Mouse (Mus musculus) heart, embryonic 14.5 days (tissue): ENCODE measurements around the gene Celf2. TPM values are rescaled to one million over a fixed set of nuclear protein-coding genes. Genes with fewer than 3 reads are reported as not detected.

ENCODE experiments used
- ATAC-seq: fragments of 200-750 bp; cut with Nextera tagmentation; 2 replicates; pipeline ENCODE4 v1.8.0; 2017; ENCODE audit warnings: low read depth, moderate TSS enrichment; ENCODE audit not compliant: insufficient number of reproducible peaks, insufficient read depth, low FRiP score
- H3K27ac ChIP-seq, 2 experiments: fragments of 200-500 bp in 1 of 2; fragments of 300-500 bp in 1 of 2; sonication (generic) in 1 of 2; replicated peaks in 1 of 2; 2 replicates each; pipeline ENCODE4 v1.5.1; 2012 to 2014; ENCODE audit warnings: low read depth in 2 of 2, low read length in 2 of 2, control low read depth in 1 of 2, mild to moderate bottlenecking in 1 of 2, mixed read lengths in 1 of 2; ENCODE audit not compliant: control insufficient read depth in 1 of 2, insufficient read depth in 1 of 2
- H3K27me3 ChIP-seq: fragments of 300-500 bp; sonication (generic); 2 replicates; pipeline ENCODE4 v1.6.1; 2014; ENCODE audit warnings: mild to moderate bottlenecking, low read length, control low read depth; ENCODE audit not compliant: control insufficient read depth, insufficient read depth
- H3K36me3 ChIP-seq: fragments of 300-500 bp; sonication (generic); 2 replicates; pipeline ENCODE4 v1.6.1; 2014; ENCODE audit warnings: mild to moderate bottlenecking, control low read depth, low read length, mixed read lengths; ENCODE audit not compliant: control insufficient read depth, insufficient read depth
- H3K4me1 ChIP-seq, 2 experiments: fragments of 200-500 bp in 1 of 2; fragments of 300-500 bp in 1 of 2; sonication (generic) in 1 of 2; 2 replicates each; pipeline ENCODE4 v1.6.1; 2012 to 2014; ENCODE audit warnings: low read length in 2 of 2, control low read depth in 1 of 2, mixed read lengths in 1 of 2; ENCODE audit not compliant: control insufficient read depth in 2 of 2, insufficient read depth in 2 of 2
- H3K4me2 ChIP-seq: fragments of 300-500 bp; sonication (generic); 2 replicates; pipeline ENCODE4 v1.6.1; 2014; ENCODE audit warnings: mild to moderate bottlenecking, low read length
- H3K4me3 ChIP-seq, 2 experiments: fragments of 200-500 bp in 1 of 2; fragments of 300-500 bp in 1 of 2; sonication (generic) in 1 of 2; 2 replicates each; pipeline ENCODE4 v1.5.1; 2012 to 2014; ENCODE audit warnings: low read length in 2 of 2, mild to moderate bottlenecking in 2 of 2, control low read depth in 1 of 2, low read depth in 1 of 2, moderate library complexity in 1 of 2; ENCODE audit not compliant: control insufficient read depth in 1 of 2, insufficient read depth in 1 of 2
- H3K9ac ChIP-seq: fragments of 300-500 bp; sonication (generic); 2 replicates; pipeline ENCODE4 v1.6.1; 2014; ENCODE audit warnings: mild to moderate bottlenecking, low read length
- H3K9me3 ChIP-seq: fragments of 300-500 bp; sonication (generic); 2 replicates; pipeline ENCODE4 v1.6.1; 2016; ENCODE audit warnings: low read length, control low read depth; ENCODE audit not compliant: control insufficient read depth
- WGBS: fragments of 180-500 bp; shearing (Covaris S2); extraction: QIAGEN DNeasy Blood & Tissue Kit; methylation state at CpG from one replicate; pipeline ENCODE4 v1.1.7; 2014; 5-methylcytosine and 5-hydroxymethylcytosine counted together
- polyA plus RNA-seq: library from polyadenylated mRNA; unstranded; fragments of >200 nt; fragmentation: Nextera tagmentation; extraction: Ambion mirVana; gene quantifications from 2 replicates; pipeline ENCODE4 v1.2.1, GENCODE M21; 2014

Gene Celf2
- polyA plus RNA-seq, 1 experiment from 2014 or later, result 66.5 TPM

DNA sequence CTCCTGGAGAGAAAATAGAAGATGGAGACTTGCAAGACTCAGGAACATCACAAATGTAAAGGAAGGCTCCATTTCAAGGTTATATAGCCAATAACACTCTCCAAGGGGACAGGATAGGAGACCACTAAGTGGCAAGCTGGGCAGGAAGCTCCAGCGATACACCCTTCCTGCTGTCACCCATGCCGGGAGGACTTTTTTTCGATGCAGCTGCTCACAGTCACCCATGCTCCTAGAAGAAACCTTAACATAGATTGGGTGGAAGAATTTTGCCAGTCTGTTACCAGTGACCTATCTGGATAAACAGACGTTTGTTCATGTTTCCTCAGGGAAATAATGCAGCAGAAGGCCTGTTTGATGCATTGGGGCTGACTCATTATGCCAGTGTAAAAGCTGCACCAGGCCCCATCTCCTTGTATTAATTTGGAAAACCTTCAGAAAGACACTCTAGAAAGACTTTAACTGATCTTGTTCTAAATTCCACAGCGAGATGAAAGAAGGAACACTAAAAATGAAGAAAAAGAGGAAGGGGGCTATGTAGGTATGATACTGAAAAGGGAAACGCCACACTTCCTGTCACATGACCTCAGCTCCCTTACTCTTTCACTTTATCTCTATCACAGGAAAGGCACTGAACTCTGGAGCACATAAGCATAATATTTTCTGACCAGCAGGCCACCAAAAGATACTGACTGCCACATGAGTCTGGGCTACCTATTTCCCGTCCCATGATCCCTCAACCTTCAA, 798.5 kb downstream of the Celf2 start:
- Histone ChIP-seq H3K27ac (peak overlapping the region in 1 of 2 experiments; percentile 15; a peak in 2 of 4 replicates), H3K4me2 (no peak overlapping the region), H3K36me3 (peaks cover 3% of the 10 kb centered on the region; the same call in 1 of the 2 replicates), H3K9me3 (no peaks in the 10 kb centered on the region), H3K4me1 (peaks cover 7 to 15% of the 10 kb centered on the region in 2 experiments; a peak in 3 of 4 replicates), H3K9ac (no peak overlapping the region), H3K27me3 (no peaks in the 10 kb centered on the region), H3K4me3 (no peak overlapping the region)
- WGBS, result 60% methylated on average over 7 of the region's 7 CpGs
- ATAC-seq, result no peak

DNA sequence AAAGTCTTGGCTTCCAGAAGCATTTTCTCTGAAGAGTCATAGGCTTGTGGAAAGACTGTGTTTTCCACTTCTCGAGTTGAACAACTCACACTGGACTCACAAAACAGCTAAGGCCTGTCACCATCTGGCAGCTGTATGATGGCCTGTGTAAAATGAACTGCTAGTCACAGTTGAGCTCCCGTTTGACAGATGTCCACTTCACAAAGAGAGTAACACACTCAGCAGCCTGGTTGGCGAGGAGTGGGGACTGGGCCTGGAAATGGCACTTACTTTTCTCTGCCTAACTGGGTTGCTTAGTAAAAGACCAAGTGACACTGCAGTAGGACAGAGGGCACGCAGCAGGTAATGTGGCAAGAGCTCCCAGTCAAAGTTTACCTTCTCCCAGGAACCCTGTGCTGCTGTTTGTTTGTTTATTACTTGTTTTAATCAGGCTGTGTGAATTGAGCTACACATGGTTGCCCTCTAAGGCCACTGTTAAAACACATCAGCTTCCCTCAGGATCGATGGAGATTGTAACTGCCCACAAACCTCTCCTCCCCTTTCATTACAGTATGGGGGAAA, 801.3 kb downstream of the Celf2 start:
- Histone ChIP-seq H3K27me3 (no peaks in the 10 kb centered on the region), H3K9me3 (no peaks in the 10 kb centered on the region), H3K36me3 (no peaks in the 10 kb centered on the region), H3K4me2 (no peak overlapping the region), H3K27ac (peak overlapping the region; percentile 3 to 38; a peak in 2 of 4 replicates), H3K4me3 (no peak overlapping the region), H3K9ac (no peak overlapping the region), H3K4me1 (peaks cover 7 to 19% of the 10 kb centered on the region in 2 experiments; a peak in 3 of 4 replicates)
- WGBS, result 34% methylated on average over 5 of the region's 5 CpGs
- ATAC-seq, result no peak

- Histone ChIP-seq H3K9ac (no peak overlapping the region), H3K4me1 (peaks cover 7 to 19% of the 10 kb centered on the region in 2 experiments; a peak in 3 of 4 replicates), H3K27ac (no peak overlapping the region), H3K36me3 (no peaks in the 10 kb centered on the region), H3K9me3 (no peaks in the 10 kb centered on the region), H3K4me2 (no peak overlapping the region), H3K27me3 (no peaks in the 10 kb centered on the region), H3K4me3 (no peak overlapping the region)
- ATAC-seq, result no peak
- 17% methylated on average over 2 of the region's 2 CpGs for whole genome bisulfite sequencing
These were observed 802.1 kb downstream of the Celf2 start for GRCm38 (mm10) chr2:6707276-6707675.

- ATAC-seq, result no peak
- H3K36me3 ChIP-seq, result no peaks in the 10 kb centered on the region
- 71% methylated on average over 11 of the region's 11 CpGs for WGBS
- H3K9ac ChIP-seq, result no peak overlapping the region
- no peak overlapping the region for H3K4me2 ChIP-seq
- peaks cover 7 to 19% of the 10 kb centered on the region in 2 experiments; a peak in 3 of 4 replicates for H3K4me1 ChIP-seq
- no peaks in the 10 kb centered on the region for H3K27me3 ChIP-seq
- H3K27ac ChIP-seq, result no peak overlapping the region
- no peaks in the 10 kb centered on the region for H3K9me3 ChIP-seq
- no peak overlapping the region for H3K4me3 ChIP-seq
These were observed 803.2 kb downstream of the Celf2 start for GRCm38 (mm10) chr2:6705929-6706739.

DNA sequence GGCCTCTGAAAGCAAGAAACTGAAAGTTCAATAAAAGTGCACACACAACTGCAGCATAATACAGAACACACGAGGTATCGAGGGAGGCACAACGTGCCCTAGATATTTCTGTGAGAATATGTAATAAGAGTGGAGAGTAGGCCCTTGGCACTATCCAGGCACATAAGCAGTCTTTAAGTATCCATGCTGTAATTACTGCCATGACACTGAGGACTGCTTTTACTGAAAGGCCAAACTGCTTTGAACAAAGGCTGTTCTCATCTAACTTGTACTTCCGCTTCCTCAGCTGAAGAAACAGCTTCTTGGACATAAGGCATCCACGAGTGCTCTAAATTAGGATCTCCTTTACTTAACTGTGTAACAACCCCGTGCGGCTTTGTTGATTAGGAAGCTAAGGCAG, 803.9 kb downstream of the Celf2 start:
- Histone ChIP-seq H3K36me3 (no peaks in the 10 kb centered on the region), H3K4me2 (no peak overlapping the region), H3K4me1 (peaks cover 7 to 19% of the 10 kb centered on the region in 2 experiments; a peak in 3 of 4 replicates), H3K9ac (no peak overlapping the region), H3K4me3 (no peak overlapping the region), H3K27me3 (no peaks in the 10 kb centered on the region), H3K27ac (no peak overlapping the region), H3K9me3 (no peaks in the 10 kb centered on the region)
- 72% methylated on average over 7 of the region's 7 CpGs for WGBS
- no peak for ATAC-seq

- H3K27me3 ChIP-seq, result no peaks in the 10 kb centered on the region
- H3K27ac ChIP-seq, result no peak overlapping the region
- 86% methylated on average over 1 of the region's 1 CpGs for WGBS
- no peak overlapping the region for H3K4me3 ChIP-seq
- H3K9ac ChIP-seq, result no peak overlapping the region
- no peaks in the 10 kb centered on the region for H3K9me3 ChIP-seq
- no peaks in the 10 kb centered on the region for H3K36me3 ChIP-seq
- H3K4me1 ChIP-seq, result peaks cover 7 to 19% of the 10 kb centered on the region in 2 experiments; a peak in 3 of 4 replicates
- no peak overlapping the region for H3K4me2 ChIP-seq
- no peak for ATAC-seq
These were observed 804.6 kb downstream of the Celf2 start for GRCm38 (mm10) chr2:6704804-6705203.

- no peak overlapping the region for H3K4me2 ChIP-seq
- no peaks in the 10 kb centered on the region for H3K9me3 ChIP-seq
- peaks cover 7 to 19% of the 10 kb centered on the region in 2 experiments; a peak in 3 of 4 replicates for H3K4me1 ChIP-seq
- H3K27ac ChIP-seq, result no peak overlapping the region
- no peaks in the 10 kb centered on the region for H3K36me3 ChIP-seq
- no peaks in the 10 kb centered on the region for H3K27me3 ChIP-seq
- H3K4me3 ChIP-seq, result no peak overlapping the region
- no peak for ATAC-seq
- H3K9ac ChIP-seq, result no peak overlapping the region
- WGBS, result 70% methylated on average over 7 of the region's 7 CpGs
These were observed 805.0 kb downstream of the Celf2 start for GRCm38 (mm10) chr2:6704342-6704741.
